16 mouse cellular contexts compared by ENCODE assay signal in the genomic region with DNA sequence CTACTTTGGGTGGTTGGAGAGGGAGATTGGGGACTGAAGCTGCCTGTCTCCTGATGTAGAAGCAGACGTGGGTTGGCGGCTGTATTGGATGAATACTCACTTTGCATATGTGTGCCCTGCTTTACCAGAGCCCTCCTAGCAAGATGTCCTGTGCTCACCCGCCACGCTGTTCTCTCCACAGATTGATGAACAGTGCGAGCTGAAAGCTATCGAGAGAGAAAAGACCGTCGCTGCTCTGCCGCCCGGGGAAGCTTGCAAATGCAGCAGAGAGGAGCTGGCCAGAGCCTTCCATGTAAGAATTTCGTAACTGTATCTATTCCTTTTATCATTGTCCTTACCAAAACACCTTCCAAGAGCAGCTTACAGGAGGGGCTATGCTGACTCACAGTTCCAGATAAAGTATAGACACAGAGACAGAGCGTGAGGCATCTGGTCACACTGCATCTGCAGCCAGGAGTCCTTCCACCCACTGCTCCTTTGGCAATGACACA. TPM values are rescaled to one million over a fixed set of nuclear protein-coding genes. Genes with fewer than 3 reads are reported as not detected.
A peak's percentile ranks its signal among the peaks of the same experiment; 100 is the strongest.
DNase-seq lines count a peak whose midpoint lies in the region; ATAC-seq and TF ChIP-seq lines count a peak whose summit lies in the region.
"Had no signal": no experiment of that assay in that cellular context is flagged by ENCODE, and none has a peak within 500 bp of the region (broad histone marks: within the 10 kb centered on the region; RNA-seq: fewer than 3 reads in every experiment).

No protein-coding gene starts in this region.

- peak overlapping the region; percentile 49; the same call in 1 of the 2 replicates for H3K27ac ChIP-seq in layer of hippocampus, adult 2 months
- H3K27ac ChIP-seq in hindbrain, embryonic 16.5 days (ENCODE audit: low read depth, low read length), result no peak overlapping the region
- H3K27ac ChIP-seq: limb, embryonic 12.5 days had no signal

- ATAC-seq in megakaryocyte-erythroid progenitor cell, adult 5-6 weeks (replicated peaks; ENCODE audit: low FRiP score, low TSS enrichment, poor library complexity, severe bottlenecking), result no peak; the same call in 1 of the 2 replicates
- ATAC-seq in hindbrain, embryonic 16.5 days, result no peak
- ATAC-seq: liver, postnatal 0 days had no signal

- intact Hi-C loops in left cerebral cortex, postnatal 25 days (cut with DNase I), result no loop called here

- TF ChIP-seq CTCF in layer of hippocampus, adult 2 months (conservative IDR thresholded peaks at IDR 0.05), result no peak

- no peak overlapping the region for H3K9ac ChIP-seq in hindbrain, embryonic 16.5 days (ENCODE audit: low read depth, low read length)
- H3K9ac ChIP-seq: limb, embryonic 12.5 days; liver, postnatal 0 days had no signal

- H3K36me3 ChIP-seq in hindbrain, embryonic 16.5 days (ENCODE audit: control insufficient read depth, insufficient read depth, low read length), result no peaks in the 10 kb centered on the region
- H3K36me3 ChIP-seq: limb, embryonic 12.5 days had no signal

- DNase-seq in adrenal gland, adult (ENCODE audit: inconsistent age in 2 of 2, low spot score in 1 of 2), result peak; percentile 53 to 87
- DNase-seq in adrenal gland, postnatal 4 days (ENCODE audit: low spot score in 2 of 2), result no peak
- peak; percentile 65 for DNase-seq in adrenal gland, adult 8-10 months
- DNase-seq in layer of hippocampus, adult 2 months (ENCODE audit: low spot score in 2 of 2), result peak; percentile 25 to 37
- peak; percentile 39 to 85 for DNase-seq in left cerebral cortex, postnatal 25 days (ENCODE audit: low spot score in 2 of 2)
- DNase-seq in B cell, adult 2 months, result no peak
- DNase-seq: cerebellum, adult 8-10 months; heart, adult 11 months; kidney, adult 8-10 months; liver, postnatal 0 days; thymus, postnatal 14 days had no signal

- WGBS in hindbrain, embryonic 16.5 days, result 44% methylated on average over 12 of the region's 12 CpGs

- no peaks in the 10 kb centered on the region for H3K27me3 ChIP-seq in hindbrain, embryonic 16.5 days (replicated peaks; ENCODE audit: control insufficient read depth, insufficient read depth, low read length)

- H3K4me2 ChIP-seq in hindbrain, embryonic 16.5 days (ENCODE audit: low read length), result no peak overlapping the region
- H3K4me2 ChIP-seq: limb, embryonic 12.5 days had no signal

- no peaks in the 10 kb centered on the region for H3K9me3 ChIP-seq in hindbrain, embryonic 16.5 days (ENCODE audit: control insufficient read depth, low read length)
- H3K9me3 ChIP-seq: limb, embryonic 12.5 days had no signal

- H3K4me3 ChIP-seq in layer of hippocampus, adult 2 months, result no peak overlapping the region
- no peak overlapping the region for H3K4me3 ChIP-seq in hindbrain, embryonic 16.5 days (ENCODE audit: low read length)
- H3K4me3 ChIP-seq: limb, embryonic 12.5 days had no signal

- no peaks in the 10 kb centered on the region for H3K4me1 ChIP-seq in hindbrain, embryonic 16.5 days (ENCODE audit: control insufficient read depth, insufficient read depth, low read depth, low read length)

RNA-seq across cellular contexts. Expression of a gene that starts 19.2 kb away (rescaled TPM):
- under 1 TPM; 0.42 to 0.48 TPM for total RNA-seq in adrenal gland, postnatal 4 days (2021)
- total RNA-seq in adrenal gland, adult 8-10 months (2022), result under 1 TPM in 3 of 4 experiments, not detected in 1; 0.35 to 0.38 (median 0.38) TPM
- 1 to 10 TPM; 1.7 to 1.9 TPM for total RNA-seq in layer of hippocampus, adult 2 months (2021)
- 1 to 10 TPM; 1.9 to 2.1 TPM for total RNA-seq in left cerebral cortex, postnatal 25 days (2021)
- not detected in 2 replicates for total RNA-seq in megakaryocyte-erythroid progenitor cell, adult 5-6 weeks (2014; fragmentation: Nextera tagmentation)
- 0.56 TPM in 1 of 2 replicates, not detected in the other for total RNA-seq in megakaryocyte-erythroid progenitor cell, adult 5-6 weeks (2017)
- 0.49 and 0.75 TPM in 2 replicates for polyA plus RNA-seq in hindbrain, embryonic 16.5 days (2015; fragmentation: Nextera tagmentation; extraction: Ambion mirVana)
- total RNA-seq: hematopoietic stem cell, adult 5-6 weeks; megakaryocyte, adult 5-6 weeks had no signal

RNA-seq across cellular contexts. Expression of a gene that starts 52.9 kb away (rescaled TPM):
- 10 to 100 TPM; 19.7 to 26.9 TPM for total RNA-seq in adrenal gland, postnatal 4 days (2021)
- 10 to 100 TPM in 3 of 4 experiments, 1 to 10 TPM in 1; 9.0 to 14.0 (median 12.8) TPM for total RNA-seq in adrenal gland, adult 8-10 months (2022)
- total RNA-seq in layer of hippocampus, adult 2 months (2021), result 1 to 10 TPM; 6.3 to 6.7 TPM
- total RNA-seq in left cerebral cortex, postnatal 25 days (2021), result 10 to 100 TPM in 1 of 2 experiments, 1 to 10 TPM in 1; 8.6 to 10.8 TPM
- not detected in 2 replicates for total RNA-seq in megakaryocyte-erythroid progenitor cell, adult 5-6 weeks (2014; fragmentation: Nextera tagmentation)
- not detected in 2 replicates for total RNA-seq in megakaryocyte-erythroid progenitor cell, adult 5-6 weeks (2017)
- 7.1 and 8.3 TPM in 2 replicates for polyA plus RNA-seq in hindbrain, embryonic 16.5 days (2015; fragmentation: Nextera tagmentation; extraction: Ambion mirVana)
- total RNA-seq: hematopoietic stem cell, adult 5-6 weeks; megakaryocyte, adult 5-6 weeks had no signal
- polyA plus RNA-seq: limb, embryonic 12.5 days had no signal

RNA-seq across cellular contexts. Expression of a gene that starts 59.2 kb away (rescaled TPM):
- 10 to 100 TPM; 16.7 to 17.3 TPM for total RNA-seq in adrenal gland, postnatal 4 days (2021)
- 10 to 100 TPM; 16.1 to 18.1 (median 17.1) TPM for total RNA-seq in adrenal gland, adult 8-10 months (2022)
- 10 to 100 TPM; 15.2 to 15.5 TPM for total RNA-seq in layer of hippocampus, adult 2 months (2021)
- 10 to 100 TPM; 17.0 to 17.4 TPM for total RNA-seq in left cerebral cortex, postnatal 25 days (2021)
- 8.5 and 12.4 TPM in 2 replicates for total RNA-seq in megakaryocyte-erythroid progenitor cell, adult 5-6 weeks (2014; fragmentation: Nextera tagmentation)
- 5.7 and 11.5 TPM in 2 replicates for total RNA-seq in megakaryocyte-erythroid progenitor cell, adult 5-6 weeks (2017)
- 11.4 and 13.4 TPM in 2 replicates for polyA plus RNA-seq in hindbrain, embryonic 16.5 days (2015; fragmentation: Nextera tagmentation; extraction: Ambion mirVana)

Comparison
In these comparisons a context has a peak if more than half of its experiments do, and no peak if none do; other contexts are left out.
1. DNase-seq: peak in adrenal gland, adult (2 of 2), adrenal gland, adult 8-10 months (single experiment), layer of hippocampus, adult 2 months (2 of 2) and left cerebral cortex, postnatal 25 days (2 of 2); none in adrenal gland, postnatal 4 days (0 of 2) and B cell, adult 2 months (0 of 2).
2. RNA of a gene that starts 52.9 kb away (total RNA-seq): 19.7 to 26.9 TPM in adrenal gland, postnatal 4 days, 9.0 to 14.0 TPM in adrenal gland, adult 8-10 months, 8.6 to 10.8 TPM in left cerebral cortex, postnatal 25 days and 6.3 to 6.7 TPM in layer of hippocampus, adult 2 months; not detected in megakaryocyte-erythroid progenitor cell, adult 5-6 weeks; every median in the first group is over 4 times any median in the second.